ENCODE assay signal across 18 mouse cellular contexts in the genomic region with DNA sequence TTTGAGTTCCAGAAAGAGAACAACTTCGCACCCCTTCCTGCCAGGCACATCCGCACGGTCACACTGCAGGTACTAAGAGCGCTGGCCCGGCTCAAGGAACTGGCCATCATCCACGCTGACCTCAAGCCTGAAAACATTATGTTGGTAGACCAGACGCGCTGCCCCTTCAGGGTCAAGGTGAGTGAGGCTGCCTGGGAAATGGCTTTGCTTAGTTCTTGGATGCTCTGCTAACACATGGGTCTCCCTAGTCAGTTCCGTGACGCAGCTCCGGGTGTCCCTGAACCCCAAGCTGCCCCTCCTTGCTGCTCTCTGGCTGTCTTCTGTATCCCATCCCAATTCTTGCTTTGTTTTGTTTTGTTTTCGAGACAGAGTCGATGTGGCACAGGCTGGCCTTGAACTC. TPM values are rescaled to one million over a fixed set of nuclear protein-coding genes. Genes with fewer than 3 reads are reported as not detected.
"Had no signal": no experiment of that assay in that cellular context is flagged by ENCODE, and none has a peak within 500 bp of the region (broad histone marks: within the 10 kb centered on the region; RNA-seq: fewer than 3 reads in every experiment).

No protein-coding gene starts in this region.

- H3K9me3 ChIP-seq: neural tube, embryonic 12.5 days; neural tube, embryonic 13.5 days; neural tube, embryonic 15.5 days; stomach, embryonic 15.5 days had no signal

- DNase-seq: retina, postnatal 1 day; right cerebral cortex, adult 18-20 months; right cerebral cortex, postnatal 14 days; right cerebral cortex, postnatal 25 days; right cerebral cortex, postnatal 4 days; spleen, adult 18-20 months; thymus, adult 18-20 months; thymus, adult 2 months; thymus, postnatal 14 days; thymus, postnatal 25 days; thymus, postnatal 36 days; thymus, postnatal 4 days had no signal

- H3K4me2 ChIP-seq: neural tube, embryonic 12.5 days; neural tube, embryonic 13.5 days; neural tube, embryonic 15.5 days; stomach, embryonic 15.5 days had no signal

- H3K36me3 ChIP-seq: neural tube, embryonic 12.5 days; stomach, embryonic 15.5 days had no signal

- H3K4me3 ChIP-seq: neural tube, embryonic 12.5 days; neural tube, embryonic 13.5 days; neural tube, embryonic 15.5 days; stomach, embryonic 15.5 days had no signal

- H3K27ac ChIP-seq: neural tube, embryonic 12.5 days; neural tube, embryonic 13.5 days; neural tube, embryonic 15.5 days; stomach, embryonic 15.5 days; stomach, postnatal 0 days had no signal

- H3K4me1 ChIP-seq: neural tube, embryonic 12.5 days; neural tube, embryonic 13.5 days; stomach, embryonic 15.5 days had no signal

- H3K27me3 ChIP-seq: neural tube, embryonic 12.5 days; neural tube, embryonic 13.5 days; neural tube, embryonic 15.5 days; stomach, embryonic 15.5 days had no signal

- H3K9ac ChIP-seq: neural tube, embryonic 12.5 days; neural tube, embryonic 13.5 days; neural tube, embryonic 15.5 days; stomach, embryonic 15.5 days had no signal

RNA-seq across cellular contexts. Expression of a gene that starts 0.7 kb away (rescaled TPM):
- total RNA-seq: neutrophil, adult 5-6 weeks had no signal
